Mouse (Mus musculus) testis, adult 2 months (tissue): ENCODE data around the gene Dlgap3.

Experiments used
- CTCF ChIP-seq: fragments of 200-500 bp; IDR thresholded peaks from 2 replicates; pipeline ENCODE4 v1.5.1; 2012; ENCODE audit warnings: low read depth, mild to moderate bottlenecking, inconsistent platforms, low read length, moderate library complexity; ENCODE audit not compliant: control insufficient read depth, insufficient read depth, insufficient replicate concordance
- POLR2A ChIP-seq: fragments of 200-500 bp; IDR thresholded peaks from 2 replicates; pipeline ENCODE4 v1.6.1; 2012; ENCODE audit warnings: low read depth, mild to moderate bottlenecking, inconsistent platforms, low read length, moderate library complexity; ENCODE audit not compliant: control insufficient read depth

DNA sequence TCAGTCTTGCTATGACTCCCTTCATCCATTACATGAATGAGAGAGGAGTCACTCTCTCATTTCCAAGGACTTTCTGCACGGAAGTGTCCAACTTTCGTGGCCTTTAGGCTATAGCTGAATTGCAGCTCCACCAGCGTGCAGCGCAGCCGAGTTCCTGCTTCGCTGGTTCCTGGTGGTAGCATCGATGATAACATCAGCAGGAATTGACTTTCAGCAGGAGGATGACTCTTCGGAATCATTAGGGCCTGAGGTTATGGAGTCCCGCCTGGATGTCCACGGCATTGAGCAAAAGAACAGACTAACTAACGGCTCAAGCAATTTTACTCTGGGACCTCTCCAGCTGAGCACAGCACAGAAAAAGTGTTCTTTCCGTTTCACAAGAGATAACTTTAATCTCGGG lies 19.0 kb upstream of the Dlgap3 start:
- TF ChIP-seq CTCF (no peak), POLR2A (no peak)
